Mouse (Mus musculus): ENCODE measurements at regions not wholly inside any gene's neighbourhood (a gene's known extent, or its start where the extent isn't known, plus 50 kb on each side); places are given as distances from the start of the nearest gene placed in this dataset.
A peak's percentile ranks its signal among the peaks of the same experiment; 100 is the strongest.
"Not testable (repeated sequence)": the region's sequence is repeated elsewhere in the genome, so short reads cannot be mapped to it uniquely, and the experiment has no call there.

DNA sequence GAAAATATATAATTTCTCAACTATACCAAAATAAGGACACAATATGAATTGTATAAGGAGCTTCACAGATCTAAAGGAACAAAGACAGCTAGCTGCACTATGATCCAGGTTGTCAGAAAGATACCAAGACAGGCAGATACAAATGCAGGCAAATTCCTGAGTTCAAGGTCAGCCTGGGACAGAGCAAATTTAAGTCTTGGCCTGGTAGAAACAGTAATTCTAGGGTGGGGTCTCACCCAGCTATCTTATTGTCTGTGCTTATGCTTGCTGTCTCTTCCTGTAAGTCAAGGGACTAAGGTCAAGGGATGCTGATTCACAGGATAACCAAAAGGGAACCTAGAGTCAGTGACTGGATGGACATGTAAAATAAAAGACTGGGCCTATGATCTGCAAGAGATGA is 250.4 kb downstream of the Nucb2 start:
- no peak for DNase-seq (ENCODE audit: low read depth)
- TF ChIP-seq CTCF (IDR thresholded peaks at IDR 0.05; ENCODE audit: borderline replicate concordance, extremely low read depth, insufficient read depth, insufficient read length) (no peak), POLR2A (IDR thresholded peaks at IDR 0.05; ENCODE audit: borderline replicate concordance, extremely low read depth, insufficient read depth, insufficient read length, poor library complexity, severe bottlenecking) (no peak)

DNA sequence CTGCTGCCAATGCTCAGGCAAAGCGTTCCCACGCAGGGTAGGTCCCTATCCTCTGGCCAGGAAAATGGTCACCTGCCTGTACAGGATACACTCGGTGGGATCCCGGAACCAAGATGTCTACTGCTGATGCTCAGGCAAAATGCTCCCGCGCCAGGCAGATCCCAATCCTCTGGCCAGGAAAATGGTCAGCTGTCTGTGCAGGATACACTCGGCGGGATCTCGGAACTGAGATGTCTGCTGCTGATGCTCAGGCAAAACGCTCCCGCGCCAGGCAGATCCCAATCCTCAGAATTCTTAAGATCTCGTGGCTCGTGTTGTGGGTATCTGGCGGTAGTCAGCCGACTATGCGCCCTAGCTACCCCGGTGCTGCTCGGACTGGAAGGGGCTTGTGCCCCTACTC is 288.0 kb downstream of the Nucb2 start:
- not testable (repeated sequence) for DNase-seq (ENCODE audit: low read depth)

DNA sequence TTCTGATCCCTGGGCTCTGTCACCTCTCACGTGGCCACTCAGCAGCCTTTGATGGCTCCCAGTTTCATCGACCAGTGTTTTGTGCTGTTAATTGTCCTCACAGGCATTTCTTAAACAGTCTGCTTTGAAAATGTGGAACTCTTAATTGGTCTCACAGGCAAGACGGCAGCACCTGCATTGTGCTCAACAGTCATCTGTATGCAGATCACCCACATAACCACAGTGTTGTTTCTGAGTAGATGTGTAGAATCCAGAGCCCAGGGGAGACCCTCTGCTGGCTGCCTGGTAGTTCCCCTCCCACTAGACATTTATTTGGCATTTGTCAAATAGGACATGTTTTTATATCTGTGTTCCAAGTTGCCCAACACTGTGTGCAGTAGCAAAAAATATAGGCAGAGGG is 304.3 kb downstream of the Nucb2 start:
- TF ChIP-seq CTCF (IDR thresholded peaks at IDR 0.05; ENCODE audit: borderline replicate concordance, extremely low read depth, insufficient read depth, insufficient read length) (no peak), POLR2A (IDR thresholded peaks at IDR 0.05; ENCODE audit: borderline replicate concordance, extremely low read depth, insufficient read depth, insufficient read length, poor library complexity, severe bottlenecking) (no peak)
- DNase-seq (ENCODE audit: low read depth): peak; percentile 73

DNA sequence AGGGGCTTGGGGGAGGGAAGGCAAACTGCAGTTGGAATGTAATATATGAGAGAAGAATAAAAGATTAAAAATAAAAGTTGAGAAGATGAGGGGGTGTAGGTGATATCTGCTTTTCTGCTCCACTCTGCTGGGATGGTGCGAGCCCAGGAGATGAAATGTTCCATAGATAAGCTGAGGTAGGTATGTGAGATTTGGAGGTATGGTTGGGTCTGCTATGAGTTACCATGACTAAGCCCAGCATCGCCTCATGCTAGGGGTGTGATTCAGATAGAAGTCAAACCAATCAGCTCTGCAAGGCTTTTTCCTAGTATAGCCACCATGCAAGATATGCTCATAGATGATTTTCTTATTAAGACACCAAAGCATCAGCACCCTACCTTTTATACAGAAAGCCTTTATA is 312.3 kb downstream of the Nucb2 start:
- no peak for TF ChIP-seq POLR2A (IDR thresholded peaks at IDR 0.05; ENCODE audit: borderline replicate concordance, extremely low read depth, insufficient read depth, insufficient read length, poor library complexity, severe bottlenecking)
- no peak for TF ChIP-seq CTCF (IDR thresholded peaks at IDR 0.05; ENCODE audit: borderline replicate concordance, extremely low read depth, insufficient read depth, insufficient read length)
- no peak for DNase-seq (ENCODE audit: low read depth)

DNA sequence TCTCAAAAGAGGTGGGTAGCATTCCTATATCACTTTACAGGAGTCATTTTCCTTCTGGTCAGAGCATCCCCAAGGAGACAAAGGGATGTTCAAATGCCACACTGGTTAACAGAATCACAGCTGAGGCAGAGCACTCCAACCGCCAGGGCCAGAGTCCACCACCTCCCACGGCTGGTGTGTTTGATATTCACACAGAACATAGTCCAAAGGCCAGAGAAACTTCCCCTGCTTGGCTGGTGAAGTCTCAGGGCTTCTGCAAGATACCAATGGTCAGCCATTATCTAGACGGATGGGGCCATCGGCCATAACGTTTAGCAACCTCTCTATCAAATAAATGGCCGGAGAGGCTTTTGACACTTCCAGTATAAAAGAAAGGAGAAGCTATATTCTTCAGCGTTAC is 313.8 kb downstream of the Nucb2 start:
- no peak for TF ChIP-seq CTCF (IDR thresholded peaks at IDR 0.05; ENCODE audit: borderline replicate concordance, extremely low read depth, insufficient read depth, insufficient read length)
- TF ChIP-seq POLR2A (IDR thresholded peaks at IDR 0.05; ENCODE audit: borderline replicate concordance, extremely low read depth, insufficient read depth, insufficient read length, poor library complexity, severe bottlenecking): no peak
- no peak for DNase-seq (ENCODE audit: low read depth)

DNA sequence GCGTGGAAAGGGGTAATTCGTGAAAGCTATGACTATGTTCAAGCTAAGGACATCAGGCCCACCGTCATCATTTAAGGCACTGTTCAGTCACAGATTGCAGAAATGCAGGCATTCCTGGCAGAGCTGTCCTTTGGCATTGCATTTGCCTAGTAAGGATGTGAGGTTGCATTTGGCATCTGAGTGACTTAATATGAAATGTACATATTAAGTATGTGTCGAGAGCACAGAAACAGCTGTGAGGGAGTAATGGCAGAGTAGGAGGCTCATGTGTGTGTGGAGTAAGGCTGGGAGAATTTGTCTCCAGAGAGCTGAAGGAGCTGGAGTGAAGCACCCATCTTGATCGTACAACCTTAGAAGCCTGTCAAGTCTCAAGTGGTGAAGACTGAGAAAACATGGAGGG is 316.4 kb downstream of the Nucb2 start:
- peak; percentile 68 for DNase-seq (ENCODE audit: low read depth)

DNA sequence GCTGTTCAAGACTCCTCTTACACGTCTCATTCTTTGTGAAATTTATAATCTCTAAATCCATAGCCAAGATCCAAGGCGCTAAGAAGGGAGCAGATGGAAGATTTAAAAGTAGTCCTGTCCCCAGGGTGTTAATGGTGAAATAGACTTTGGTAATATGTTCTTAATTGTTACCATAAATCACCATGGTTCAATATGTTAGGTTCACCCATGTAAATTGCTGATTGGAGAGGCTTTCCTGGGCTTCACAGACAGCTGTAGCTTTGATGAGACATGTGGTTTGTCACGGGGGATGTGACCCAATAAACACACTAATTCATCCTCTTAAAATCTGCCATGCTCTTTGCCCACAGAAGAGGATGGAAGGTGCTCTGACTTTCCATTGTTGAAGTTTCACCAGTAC is 338.7 kb downstream of the Nucb2 start:
- TF ChIP-seq CTCF (IDR thresholded peaks at IDR 0.05; ENCODE audit: borderline replicate concordance, extremely low read depth, insufficient read depth, insufficient read length) (no peak), POLR2A (IDR thresholded peaks at IDR 0.05; ENCODE audit: borderline replicate concordance, extremely low read depth, insufficient read depth, insufficient read length, poor library complexity, severe bottlenecking) (no peak)
- no peak for DNase-seq (ENCODE audit: low read depth)

More for the DNA sequence above, 316.4 kb downstream of the Nucb2 start:
- TF ChIP-seq POLR2A (IDR thresholded peaks at IDR 0.05; ENCODE audit: borderline replicate concordance, extremely low read depth, insufficient read depth, insufficient read length, poor library complexity, severe bottlenecking) (no peak), CTCF (IDR thresholded peaks at IDR 0.05; ENCODE audit: borderline replicate concordance, extremely low read depth, insufficient read depth, insufficient read length) (no peak)

DNA sequence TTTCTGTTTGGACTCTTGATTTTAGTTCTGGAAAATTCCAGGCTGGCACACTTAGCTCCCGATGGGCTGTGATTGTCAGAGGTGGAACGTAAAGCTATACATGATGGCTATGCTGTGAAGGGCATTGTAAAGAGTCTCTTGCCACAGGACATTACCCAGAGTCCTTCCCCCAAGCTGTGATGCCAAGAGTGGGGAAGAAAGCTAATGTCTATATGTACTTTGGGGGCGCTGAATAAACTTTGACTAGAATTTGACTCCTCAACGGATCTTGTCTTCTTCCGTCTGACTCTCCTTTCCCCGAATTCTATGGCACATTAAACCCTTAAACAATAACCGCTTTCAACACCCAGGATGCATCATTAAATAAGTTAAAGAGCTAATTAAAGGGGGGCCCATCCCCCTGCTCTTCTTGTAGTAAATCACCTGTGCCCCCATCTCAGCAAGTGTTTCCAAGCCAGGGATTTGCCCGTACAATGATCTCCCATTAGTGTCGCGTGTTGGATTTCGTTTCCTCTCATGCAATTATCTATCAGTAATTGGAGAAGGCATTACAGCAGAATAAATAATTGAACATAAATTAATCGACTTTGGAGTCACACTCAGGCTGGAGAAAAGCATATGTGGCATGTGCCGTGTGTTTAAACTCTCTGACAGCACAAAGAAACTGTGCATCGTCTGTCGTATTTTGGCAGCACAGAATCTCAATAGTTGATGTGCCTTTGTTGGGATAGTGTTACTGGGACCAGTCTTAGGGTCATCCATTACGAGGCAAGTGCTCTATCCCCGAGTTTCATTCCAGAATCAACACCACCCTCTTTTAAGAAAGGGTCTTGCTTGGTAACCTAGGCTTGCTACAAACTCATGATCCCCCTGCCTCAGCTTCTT is 343.9 kb downstream of the Nucb2 start:
- TF ChIP-seq CTCF (IDR thresholded peaks at IDR 0.05; ENCODE audit: borderline replicate concordance, extremely low read depth, insufficient read depth, insufficient read length): no peak
- TF ChIP-seq POLR2A (IDR thresholded peaks at IDR 0.05; ENCODE audit: borderline replicate concordance, extremely low read depth, insufficient read depth, insufficient read length, poor library complexity, severe bottlenecking): no peak
- peak; percentile 64 for DNase-seq (ENCODE audit: low read depth)

DNA sequence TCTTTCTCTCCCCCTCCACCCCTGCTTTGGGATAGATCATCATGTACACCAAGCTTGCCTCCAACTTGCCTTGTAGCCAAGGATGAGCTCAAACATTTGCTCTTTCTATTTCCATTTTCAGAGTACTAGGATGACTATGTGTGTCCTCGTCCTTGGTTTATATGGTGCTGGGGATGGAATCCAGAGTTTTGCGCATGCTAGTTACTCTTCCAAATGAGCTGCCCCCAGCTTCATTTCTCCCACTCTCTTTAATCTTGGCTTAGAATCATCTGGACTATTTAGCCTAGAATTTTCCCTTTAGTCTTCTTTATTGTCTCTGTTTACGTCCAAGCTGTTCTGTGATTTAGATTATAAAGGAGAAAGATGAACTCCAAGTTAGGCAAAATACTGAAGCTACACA is 349.2 kb downstream of the Nucb2 start:
- DNase-seq (ENCODE audit: low read depth): no peak
- TF ChIP-seq POLR2A (IDR thresholded peaks at IDR 0.05; ENCODE audit: borderline replicate concordance, extremely low read depth, insufficient read depth, insufficient read length, poor library complexity, severe bottlenecking): no peak
- TF ChIP-seq CTCF (IDR thresholded peaks at IDR 0.05; ENCODE audit: borderline replicate concordance, extremely low read depth, insufficient read depth, insufficient read length): no peak

DNA sequence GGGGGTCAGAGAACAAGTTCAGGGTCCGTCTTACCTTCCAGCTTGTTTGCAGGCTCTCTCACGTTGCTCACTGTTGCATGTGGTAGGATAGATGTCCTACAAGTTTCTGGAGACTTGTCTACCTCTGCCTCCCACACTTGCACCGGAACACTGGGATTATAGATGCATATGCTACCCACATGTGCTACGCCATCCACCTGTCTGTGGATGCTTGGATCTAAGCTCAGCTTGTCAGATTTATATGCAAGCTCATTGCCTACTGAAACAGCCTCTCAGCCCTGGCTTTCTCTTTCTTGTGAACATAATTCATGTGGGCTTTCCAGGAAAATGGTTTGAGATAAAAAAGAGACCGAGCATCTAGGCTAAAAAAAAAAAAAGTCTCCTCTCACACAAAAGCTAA is 353.0 kb downstream of the Nucb2 start:
- no peak for DNase-seq (ENCODE audit: low read depth)
- TF ChIP-seq POLR2A (IDR thresholded peaks at IDR 0.05; ENCODE audit: borderline replicate concordance, extremely low read depth, insufficient read depth, insufficient read length, poor library complexity, severe bottlenecking) (no peak), CTCF (IDR thresholded peaks at IDR 0.05; ENCODE audit: borderline replicate concordance, extremely low read depth, insufficient read depth, insufficient read length) (no peak)

DNA sequence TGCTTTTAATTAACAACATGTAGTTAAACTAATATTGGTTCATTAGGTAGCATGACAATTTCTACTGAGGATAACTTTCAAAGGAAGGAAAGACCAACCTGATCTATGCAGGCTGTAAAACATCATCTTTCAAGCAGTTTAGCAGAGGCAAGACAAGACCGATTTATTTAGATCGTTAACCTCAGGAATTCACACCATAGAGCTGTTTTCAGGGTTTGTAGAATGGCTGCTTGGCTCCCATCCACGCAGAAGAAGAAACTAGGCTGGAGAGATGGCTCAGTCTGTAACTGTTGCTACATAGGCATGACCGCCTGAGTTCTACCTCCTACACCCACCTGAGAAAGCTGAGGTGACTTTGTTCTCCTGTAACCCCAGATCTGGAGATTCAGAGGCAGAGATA is 353.6 kb downstream of the Nucb2 start:
- DNase-seq (ENCODE audit: low read depth): no peak
- TF ChIP-seq CTCF (IDR thresholded peaks at IDR 0.05; ENCODE audit: borderline replicate concordance, extremely low read depth, insufficient read depth, insufficient read length) (no peak), POLR2A (IDR thresholded peaks at IDR 0.05; ENCODE audit: borderline replicate concordance, extremely low read depth, insufficient read depth, insufficient read length, poor library complexity, severe bottlenecking) (no peak)

DNA sequence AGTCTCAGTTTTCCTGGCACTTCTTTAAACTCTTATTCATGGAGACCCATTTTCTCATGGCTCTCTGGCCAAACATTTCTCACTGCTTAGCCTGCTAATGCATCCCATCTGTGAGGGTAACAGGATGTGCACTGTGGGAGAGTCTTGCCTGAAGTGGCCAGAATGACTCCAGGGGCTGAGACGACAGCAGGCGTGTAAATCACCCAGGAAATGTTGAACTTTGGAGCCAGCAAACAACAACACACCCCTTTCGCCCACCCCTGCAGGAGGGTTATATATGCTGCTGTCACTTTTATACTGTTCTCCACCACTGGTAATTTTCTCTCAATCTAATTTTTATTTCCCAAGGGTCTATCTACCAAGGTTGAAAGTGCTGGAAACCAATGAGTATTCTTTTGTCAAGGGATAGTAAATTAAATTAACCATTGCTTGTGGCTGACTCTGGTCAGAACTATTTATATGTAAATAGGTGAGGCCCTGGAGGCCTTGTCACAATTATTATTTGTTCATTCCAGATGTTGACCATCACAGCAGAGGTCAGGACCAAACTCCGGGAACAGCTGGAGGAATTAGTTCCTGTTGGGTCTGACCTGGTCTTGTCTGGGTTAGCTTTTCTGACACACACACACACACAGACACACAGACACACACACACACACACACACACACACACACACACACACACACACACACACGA is 378.2 kb downstream of the Nucb2 start:
- TF ChIP-seq POLR2A (IDR thresholded peaks at IDR 0.05; ENCODE audit: borderline replicate concordance, extremely low read depth, insufficient read depth, insufficient read length, poor library complexity, severe bottlenecking) (no peak), CTCF (IDR thresholded peaks at IDR 0.05; ENCODE audit: borderline replicate concordance, extremely low read depth, insufficient read depth, insufficient read length) (no peak)
- DNase-seq (ENCODE audit: low read depth): no peak
